Mouse (Mus musculus) spleen, postnatal 4 days (tissue): ENCODE measurements around the gene Laptm5.

Experiments used
- DNase-seq, 2 experiments: peaks; one replicate each; pipeline ENCODE4 v3.0.0; 2022; ENCODE audit warnings: low spot score in 2 of 2

The Laptm5 gene

DNA sequence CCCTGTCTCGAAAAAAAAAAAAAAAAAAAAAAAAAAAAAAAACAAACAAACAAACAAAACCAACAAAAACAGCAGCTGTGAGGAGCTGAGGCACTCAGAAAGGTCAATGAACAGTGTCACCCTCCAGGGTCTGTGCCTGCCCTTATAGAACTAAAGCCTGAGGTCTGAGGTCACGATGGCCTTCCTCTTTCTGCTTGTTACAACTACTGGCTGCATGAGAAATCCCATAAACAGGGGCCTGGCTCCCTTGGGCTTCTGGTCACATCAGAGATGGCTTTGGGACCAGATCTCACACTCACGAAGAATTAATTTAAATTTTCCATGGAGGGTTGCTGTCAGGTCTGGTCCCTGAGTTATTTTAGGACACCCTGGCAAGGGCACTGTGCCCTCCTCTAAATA is 13.5 kb upstream of the Laptm5 start:
- no peak for DNase-seq

DNA sequence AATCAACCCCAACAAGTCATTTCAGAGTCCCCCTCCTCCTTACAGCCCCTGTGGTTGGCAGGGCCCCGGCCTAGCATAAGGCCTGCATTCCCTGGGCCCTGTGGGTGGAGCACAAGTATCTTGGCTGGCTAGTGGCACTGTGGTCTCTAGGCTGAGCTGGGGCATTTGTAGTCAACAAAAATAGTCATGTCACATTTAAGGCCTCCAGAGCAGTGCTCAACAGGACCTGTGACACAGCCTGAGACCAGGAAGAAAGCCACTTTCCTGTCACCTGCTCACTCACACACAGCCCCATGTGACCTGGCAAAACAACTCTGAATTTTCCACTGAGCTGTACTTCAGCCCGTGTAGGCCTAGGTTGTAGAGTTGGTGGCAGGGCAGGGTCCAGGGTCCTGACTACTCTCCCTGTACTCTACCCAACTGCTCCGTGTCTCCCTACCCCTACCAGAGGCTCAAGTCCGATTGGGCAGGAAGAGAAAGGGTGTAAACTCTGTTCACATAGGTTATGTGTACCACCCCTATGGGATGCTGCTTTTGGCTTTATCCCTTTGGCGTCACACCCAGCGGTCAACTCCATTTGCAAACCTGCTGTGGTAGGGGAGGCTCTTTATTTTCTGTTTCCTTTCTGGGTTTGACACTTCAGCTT is 13.0 kb upstream of the Laptm5 start:
- DNase-seq, result no peak

DNA sequence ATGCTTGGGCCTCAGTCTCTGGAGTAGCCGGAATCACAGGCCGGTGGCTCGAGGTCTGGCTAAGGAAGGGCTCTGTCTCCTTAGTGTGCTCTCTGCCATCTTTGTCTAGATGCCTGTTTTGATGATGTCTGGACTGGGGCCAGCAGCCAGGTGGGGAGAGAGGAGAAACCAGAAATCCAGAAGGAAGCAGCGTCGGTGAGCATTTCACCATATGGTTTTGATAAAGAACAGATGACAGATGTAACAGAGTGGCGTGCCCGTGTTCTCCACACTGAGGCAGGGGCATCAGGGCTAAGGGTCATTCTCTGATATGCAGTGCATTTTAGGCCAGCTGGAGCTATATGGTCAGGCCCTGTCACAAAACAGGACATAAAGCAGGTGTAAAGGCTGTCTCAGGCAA is 12.2 kb upstream of the Laptm5 start:
- no peak for DNase-seq

DNA sequence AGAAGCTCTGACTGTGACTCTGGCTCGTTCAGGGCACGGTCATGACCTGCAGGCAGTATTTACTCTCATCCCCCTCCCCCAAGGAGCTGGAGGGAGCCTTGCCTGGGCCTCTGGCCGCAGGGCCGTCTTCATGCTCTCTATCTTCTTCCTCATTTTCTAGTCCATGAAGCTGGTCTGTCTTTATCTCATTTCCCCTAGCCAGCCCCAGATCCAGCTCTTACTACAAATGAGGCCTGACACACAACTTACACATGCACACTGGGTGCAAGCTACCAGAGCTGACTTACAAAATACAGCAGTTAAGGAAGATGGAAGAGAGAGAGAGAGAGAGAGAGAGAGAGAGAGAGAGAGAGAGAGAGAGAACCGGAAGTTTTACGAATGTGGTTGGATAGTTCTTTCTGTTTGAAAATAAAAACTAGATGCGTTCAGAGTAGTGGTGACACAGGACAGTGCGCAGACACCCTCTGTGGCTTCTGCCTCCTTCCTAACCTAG is 10.6 kb upstream of the Laptm5 start:
- no peak for DNase-seq

DNA sequence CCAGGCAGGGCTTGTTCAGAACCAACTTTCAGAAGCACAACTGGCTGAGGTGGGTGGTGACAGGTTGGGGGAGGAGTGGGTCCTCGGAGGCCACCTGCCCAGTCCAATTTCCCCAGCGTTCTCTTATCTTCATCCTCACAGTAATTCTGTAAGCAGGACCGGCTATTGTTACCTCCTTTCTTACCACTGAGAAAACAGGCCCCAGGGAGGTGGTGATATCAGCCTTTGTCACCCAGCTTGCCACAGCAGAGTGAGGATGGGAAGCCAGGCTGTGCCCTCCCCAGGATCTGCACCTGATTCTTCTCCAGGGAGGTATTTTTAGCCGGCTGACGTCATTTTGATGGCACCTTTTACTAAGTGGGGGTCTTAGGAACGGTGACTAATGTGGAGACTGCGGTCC is 7.9 kb upstream of the Laptm5 start:
- DNase-seq, result no peak

DNA sequence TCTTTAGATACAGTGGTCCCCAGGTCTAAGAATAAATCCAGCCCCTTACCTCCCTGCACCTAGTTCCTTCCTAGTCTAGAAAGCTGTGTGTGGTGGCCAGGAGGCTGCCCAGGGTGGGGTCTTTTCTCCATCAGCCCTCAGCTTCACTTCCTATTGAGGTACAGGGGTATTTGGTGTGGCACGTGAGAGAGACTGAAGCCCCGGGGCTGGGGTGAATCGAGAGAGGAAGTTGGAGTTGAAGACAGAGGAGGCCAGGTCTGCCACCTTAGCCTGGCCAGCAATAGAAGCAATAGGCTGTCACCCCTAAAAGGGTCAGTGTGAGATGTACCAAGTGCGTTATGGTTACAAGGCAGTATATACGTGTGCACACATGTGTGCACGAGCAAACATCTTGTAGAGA is 7.0 kb upstream of the Laptm5 start:
- DNase-seq, result no peak

DNA sequence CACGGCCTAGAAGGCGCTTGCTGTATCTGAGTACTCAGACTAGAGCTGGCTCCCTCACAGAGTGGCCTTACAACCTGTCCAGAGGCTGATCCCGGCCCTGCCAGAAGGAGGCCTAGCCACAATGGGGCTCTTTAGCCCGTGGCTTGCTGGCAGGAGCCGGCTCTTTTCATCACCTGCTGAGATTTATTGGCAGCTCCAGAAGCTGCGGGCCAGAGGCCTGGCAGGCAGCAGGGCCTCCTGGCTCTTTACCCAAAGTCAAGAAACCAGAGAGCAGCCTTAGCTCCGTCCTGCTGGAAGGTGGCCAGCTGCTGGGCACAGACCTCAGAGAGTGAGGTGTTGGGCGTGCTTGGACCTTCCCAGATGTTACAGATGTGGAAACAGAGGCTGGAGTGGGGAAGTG is 6.6 kb upstream of the Laptm5 start:
- DNase-seq, result no peak

DNA sequence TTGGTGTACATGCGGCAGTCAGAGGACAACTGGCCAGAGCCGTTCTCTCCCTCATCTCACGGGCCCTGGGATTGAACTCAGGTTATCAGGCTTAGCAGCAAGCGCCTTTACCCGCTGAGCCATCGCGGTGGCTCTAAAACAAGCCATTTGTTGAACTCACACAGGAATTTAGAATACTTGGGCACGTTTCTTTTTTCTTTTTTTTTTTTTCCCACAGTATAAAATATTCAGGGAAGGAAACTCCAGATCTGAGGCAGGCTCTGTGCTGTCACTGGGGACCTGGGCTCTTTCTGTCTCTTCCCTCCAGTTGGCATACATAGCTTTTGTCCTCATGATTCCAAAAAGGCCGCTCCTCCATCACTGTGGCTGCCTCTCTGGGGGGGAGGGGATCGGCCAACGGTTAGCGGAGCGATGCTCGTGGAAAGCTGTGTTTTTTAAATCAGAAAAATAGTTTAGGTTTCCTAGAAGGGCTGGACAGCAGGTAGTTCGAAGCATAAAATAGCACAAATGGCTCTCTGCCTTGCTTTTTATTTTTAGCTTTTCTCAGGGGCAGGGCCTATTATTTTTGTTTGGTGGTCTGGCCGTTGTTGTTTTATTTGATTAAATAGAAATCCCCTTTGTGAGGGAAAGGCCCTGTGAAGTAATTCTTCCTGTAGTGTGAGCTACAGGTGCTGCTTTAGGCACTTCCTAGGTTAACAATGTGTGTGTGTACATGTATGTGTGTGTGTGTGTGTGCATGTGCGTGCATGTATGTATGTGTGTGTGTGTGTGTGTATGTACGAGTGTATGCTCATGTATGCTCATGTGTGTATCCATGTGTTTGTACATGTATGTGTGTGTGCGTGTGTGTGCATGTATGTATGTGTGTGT is 5.5 kb upstream of the Laptm5 start:
- DNase-seq, result no peak

DNA sequence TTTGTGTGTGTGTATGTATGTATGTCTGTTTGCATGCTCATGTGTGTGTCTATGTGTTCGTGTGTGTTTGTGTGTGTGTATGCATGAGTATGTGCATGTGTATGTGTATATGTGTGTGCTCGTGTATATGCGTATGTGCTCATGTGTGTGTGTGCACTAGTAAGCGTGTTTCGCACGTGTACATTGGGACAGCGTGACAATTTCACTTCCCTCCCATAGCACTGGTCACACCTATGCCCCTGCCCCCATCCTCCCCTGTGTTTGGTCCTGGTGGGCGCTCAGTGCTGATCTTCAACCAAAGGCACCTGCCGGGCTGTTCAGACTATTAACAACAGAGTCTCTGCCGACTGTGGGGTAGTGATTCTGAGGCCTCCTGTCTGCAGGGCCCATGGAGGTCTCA is 4.8 kb upstream of the Laptm5 start:
- DNase-seq, result no peak

DNA sequence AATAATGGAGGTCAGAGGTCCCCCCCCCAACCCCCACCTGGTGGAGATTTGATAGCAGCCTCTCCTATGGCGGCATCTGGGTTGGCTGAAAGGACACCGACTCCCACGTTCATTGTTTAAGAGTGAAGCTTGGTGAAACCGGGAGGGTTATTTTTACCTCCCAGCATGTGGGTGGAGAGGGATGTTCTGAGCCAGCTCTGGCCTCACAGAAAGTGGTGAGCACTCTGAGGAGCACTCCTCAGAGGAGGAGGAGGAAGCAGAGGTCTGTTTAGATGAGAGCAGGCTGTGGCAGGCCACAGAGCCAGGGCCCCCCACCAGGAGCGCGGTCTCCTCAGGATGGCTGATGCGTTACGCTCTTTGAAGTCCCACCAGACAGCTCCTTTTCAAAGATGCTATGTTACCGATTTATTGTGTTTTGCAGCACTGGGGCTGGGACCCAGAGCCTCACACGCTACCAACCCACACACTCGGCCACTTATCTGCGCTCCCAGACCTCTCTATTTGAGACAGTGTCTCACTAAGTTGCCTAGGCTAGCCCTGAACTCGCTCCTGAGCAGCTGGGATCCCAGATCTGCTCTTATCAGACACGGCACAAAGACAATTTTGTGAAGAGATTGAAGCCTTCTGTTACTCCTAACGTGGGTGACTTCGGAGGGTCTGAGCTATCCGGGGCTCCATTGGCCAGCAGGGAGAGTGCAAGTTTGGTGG is 3.6 kb upstream of the Laptm5 start:
- DNase-seq, result no peak

DNA sequence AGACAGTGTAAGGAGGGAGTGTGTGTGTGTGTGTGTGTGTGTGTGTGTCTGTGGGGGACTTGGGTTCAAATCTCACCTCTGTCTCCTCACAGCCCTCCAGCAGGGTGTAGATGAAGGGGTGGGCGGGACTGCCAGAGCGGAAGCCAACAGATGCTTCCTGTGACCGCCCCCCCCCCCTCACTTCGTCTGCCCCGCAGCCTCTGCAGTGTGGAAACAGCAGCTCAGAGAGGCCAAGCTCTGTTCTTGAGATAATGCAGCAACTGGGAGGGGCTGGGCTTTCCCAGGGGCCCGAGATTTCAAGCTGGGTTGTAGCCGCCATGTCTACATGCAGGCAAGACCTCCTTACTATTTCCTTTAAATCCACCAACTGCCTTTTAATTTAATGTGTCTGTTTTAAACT is 2.3 kb upstream of the Laptm5 start:
- no peak for DNase-seq

DNA sequence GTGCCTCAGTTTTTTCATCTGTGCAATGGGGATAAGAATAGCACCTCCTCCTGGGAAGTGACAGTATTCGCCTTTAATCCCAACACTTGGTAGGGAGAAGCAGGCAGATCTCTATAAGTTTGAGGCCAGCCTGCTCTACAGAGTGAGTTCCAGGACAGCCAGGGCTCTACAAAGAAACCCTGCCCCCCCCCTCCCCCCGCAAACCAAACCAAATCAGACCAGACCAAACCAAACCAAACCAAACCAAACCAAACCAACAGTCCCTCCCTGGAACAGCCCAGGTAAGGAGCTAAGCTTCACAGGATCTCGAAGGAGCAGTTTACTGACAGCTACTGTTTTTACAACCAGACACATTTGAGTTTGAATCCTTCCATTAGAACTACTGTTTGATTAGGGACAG is 299 bp upstream of the Laptm5 start:
- no peak for DNase-seq

DNA sequence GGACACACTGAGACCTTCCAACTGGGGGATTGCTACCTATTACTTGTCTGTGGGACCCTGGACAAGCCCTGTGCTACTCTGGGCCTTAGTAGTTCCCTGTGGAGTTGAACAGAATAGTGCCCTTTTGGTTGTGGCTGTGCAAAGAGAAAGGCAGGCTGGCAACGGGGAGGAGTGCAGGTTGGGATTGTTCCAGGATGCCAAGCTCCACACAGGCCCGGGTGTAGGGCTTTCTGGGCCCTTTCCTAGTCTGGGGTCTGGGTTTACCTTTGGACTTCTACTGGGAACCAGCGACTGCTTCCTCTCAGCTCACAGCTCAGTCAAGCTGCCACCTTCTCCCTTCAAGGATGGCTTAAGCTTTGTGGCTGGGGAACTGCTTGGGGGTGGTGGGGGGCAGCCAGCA is 586 bp downstream of the Laptm5 start:
- DNase-seq, result no peak

DNA sequence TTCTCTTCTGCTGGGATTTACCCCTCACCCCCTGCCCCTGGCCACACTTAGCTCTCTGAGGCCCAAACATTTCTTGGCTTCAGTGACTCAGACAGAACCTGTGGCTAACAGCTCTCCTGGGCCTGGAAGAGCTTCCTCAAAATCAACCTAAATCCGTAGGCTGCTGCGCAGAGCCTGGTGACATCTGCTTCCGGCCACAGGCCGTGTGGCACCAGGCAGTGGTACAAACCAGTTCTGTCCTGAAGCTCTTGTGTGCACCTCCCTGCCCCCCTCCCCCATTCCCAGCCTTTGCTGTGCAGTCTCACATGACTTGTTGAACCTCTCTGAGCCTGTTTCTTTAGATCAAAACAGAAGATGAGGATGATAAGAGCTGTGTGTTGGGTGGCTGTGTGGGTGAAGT is 1.1 kb downstream of the Laptm5 start:
- DNase-seq, result peak in 1 of 2 experiments; percentile 37

DNA sequence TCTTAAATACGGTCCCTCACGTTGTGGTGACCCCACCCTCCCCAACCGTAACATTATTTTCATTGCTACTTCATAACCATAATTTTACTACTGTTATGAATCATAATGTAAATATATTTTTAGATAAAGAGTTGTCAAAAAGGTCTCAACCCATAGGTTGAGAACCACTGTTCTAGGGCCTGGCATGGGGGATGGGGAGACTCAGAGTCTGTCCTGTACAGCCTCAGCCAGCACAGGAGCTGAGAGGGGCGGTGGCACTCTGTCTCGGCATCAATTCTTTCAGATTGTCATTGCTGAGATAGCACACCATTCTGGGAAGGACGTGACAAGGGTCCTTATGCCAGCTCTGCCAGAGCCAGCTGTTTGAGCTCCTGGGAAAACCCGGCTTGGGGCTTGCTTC is 1.6 kb downstream of the Laptm5 start:
- no peak for DNase-seq

DNA sequence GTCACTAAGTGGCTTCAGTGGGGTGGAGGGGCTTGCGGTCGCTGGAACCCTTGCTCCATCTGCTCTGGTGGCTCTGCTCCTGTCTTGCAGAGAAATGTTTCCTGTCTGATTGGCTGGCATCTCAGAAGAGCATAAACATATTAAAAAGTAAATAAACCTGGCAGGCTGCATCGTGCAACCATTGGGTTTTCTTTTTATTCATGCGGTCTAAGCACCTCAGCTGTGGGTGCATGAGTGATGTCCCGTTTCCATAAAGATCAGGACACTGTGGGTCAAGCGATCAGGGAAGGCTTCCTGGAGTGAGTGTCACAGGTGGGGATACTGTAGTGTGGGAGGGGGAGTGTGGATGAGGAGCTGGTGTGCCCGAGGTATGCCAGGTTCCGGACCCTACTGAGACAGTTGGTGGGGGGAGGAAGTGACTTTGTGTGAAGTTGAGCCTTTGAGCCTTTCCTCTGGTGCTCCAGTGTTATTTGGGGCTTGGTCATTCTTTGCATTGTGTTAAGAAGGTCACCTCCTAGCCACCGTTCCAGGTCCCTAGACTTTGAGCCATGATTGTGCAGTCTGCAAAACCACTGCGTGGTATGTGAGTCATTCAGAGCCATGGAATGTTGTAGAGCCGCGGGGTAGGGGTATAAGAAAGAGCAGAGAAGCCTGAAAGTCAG is 2.2 kb downstream of the Laptm5 start:
- no peak for DNase-seq

DNA sequence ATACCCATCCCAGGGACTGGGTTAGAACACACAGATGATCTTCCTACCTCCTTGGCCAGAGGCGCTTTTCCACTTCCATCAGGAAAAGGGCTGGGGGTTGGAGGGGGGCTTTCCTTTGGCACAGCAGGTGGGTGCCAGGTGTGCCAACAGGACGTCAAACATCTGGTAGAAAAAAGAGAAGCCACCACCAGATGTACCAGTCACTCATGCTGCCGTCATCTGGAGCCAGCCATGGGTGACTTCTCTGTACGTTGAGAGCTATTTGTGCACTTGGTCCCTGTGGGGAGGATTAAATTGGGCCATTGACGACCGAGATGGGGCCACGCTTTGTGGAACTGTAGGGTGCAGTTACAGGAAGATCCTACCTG is 2.7 kb downstream of the Laptm5 start:
- DNase-seq, result peak in 1 of 2 experiments; percentile 38

DNA sequence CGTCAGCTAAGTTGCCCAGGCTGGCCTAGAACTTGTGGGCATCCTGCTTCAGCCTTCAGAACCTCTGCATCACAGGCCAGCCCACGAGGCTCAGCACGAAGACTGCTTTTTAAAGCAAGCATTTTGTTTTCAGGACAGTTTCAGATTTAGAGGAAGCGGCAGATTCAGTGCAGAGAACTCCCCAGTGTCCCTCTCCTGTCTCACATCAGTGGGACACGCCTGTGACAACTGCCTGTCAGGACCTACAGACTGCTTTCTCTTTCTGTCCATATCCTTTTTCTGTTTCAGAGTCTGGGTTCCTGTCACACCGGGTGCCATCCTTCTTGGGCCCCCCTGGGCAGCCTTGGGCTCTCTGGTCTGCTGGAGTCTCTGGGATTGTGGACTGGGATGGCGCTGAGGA is 3.7 kb downstream of the Laptm5 start:
- DNase-seq, result no peak

DNA sequence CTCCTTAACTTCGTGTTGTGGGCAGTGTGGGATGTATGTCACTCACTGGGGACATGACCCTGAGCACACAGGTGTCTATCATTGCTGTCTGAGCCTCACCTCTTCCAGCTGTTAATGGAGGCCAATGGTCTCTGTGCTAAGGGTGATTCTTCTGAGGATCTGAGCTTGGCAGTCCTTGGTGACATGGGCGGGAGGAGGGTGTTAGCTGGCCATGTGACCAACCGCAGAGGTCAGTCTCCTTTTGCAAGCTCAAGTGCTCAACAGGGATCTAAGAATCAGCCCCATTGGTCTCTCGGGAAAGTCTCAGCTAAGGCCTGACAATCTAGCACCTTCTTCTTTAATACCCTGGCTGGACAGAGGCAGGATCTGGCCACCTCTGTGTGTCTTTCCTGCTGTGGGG is 4.6 kb downstream of the Laptm5 start:
- DNase-seq, result no peak

DNA sequence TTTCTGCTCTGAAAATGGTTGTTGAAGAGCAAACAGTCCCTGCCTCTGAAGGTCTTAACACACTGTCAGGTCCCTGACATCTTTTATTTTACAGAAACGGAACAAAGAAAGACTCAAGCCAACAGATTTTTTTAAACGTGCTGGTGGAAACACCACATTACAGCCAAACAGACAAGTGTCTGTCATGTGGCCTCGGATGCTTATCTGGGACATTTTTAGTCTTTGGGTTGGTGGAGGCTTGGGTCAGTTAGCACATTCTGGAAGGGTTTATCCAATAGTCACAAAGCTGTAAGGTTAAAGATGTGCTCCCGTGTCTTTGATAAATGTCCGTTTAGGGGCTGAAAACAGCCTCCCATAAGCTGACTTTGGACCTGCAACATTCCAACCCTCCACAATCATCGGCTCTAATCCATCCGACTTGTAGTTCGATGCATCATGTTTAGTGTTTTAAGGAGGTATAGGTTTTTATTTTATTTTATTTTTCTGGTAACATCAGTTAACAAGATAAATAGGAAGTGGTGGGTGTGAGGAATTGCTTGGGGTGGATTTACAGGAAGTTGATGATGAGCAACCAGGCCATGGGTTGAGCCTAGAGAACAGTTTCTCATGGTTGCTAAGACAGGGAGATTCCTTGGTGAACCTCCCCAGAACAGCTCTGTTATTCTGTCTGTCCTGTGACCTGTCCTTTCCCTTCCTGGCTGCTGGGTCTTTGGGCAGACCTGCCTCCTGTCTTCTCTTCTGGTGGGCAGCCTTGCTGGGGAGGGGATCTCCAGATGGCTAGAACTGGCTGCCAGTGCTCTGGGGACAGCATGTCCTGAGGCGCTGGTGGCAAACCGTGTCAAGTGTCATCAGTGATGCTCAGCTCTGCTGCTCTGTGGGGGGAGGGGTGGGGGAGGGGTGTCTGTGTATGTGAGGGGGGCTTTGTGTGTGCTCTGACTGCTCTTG is 6.2 kb downstream of the Laptm5 start:
- no peak for DNase-seq

DNA sequence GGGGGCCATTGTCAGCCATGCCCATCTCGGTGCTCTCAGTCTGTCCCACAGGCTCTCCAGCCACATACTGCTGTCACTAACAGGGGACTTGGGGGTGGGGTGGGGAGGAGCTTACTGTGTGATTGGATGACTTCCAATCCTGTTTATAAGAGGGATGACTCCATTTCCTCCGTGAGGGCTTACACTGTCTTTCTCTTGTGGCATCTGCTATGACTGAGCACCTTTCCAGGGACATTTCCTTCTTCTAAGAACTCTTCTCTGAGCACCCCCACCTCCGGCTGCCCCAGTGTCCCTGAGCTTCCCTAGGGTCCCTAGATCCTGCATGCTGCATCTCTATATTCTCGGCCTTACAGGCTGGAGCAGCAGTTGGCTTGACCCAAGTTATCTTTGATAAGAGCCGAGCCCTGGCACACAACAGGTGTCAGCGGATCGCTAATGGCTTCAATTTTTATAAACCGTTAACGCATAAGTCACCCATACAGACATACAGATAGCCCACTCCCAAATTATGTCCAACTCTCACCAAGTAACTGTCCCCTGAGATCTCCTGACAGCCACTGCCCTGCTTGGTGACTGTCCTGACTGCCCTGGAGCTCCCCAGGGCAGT is 6.9 kb downstream of the Laptm5 start:
- DNase-seq, result no peak
